Comparison of ENCODE assay signal across 27 mouse cellular contexts in genomic region chr13:46760921-46761320, GRCm38 (mm10). TPM values are rescaled to one million over a fixed set of nuclear protein-coding genes. Genes with fewer than 3 reads are reported as not detected.
A peak's percentile ranks its signal among the peaks of the same experiment; 100 is the strongest.
DNase-seq lines count a peak whose midpoint lies in the region; ATAC-seq and TF ChIP-seq lines count a peak whose summit lies in the region.
"Had no signal": no experiment of that assay in that cellular context is flagged by ENCODE, and none has a peak within 500 bp of the region (broad histone marks: within the 10 kb centered on the region; RNA-seq: fewer than 3 reads in every experiment).

No protein-coding gene starts in this region.

- H3K4me2 ChIP-seq in embryonic facial prominence, embryonic 11.5 days (ENCODE audit: low read depth, low read length): no peak overlapping the region
- no peak overlapping the region for H3K4me2 ChIP-seq in kidney, postnatal 0 days (ENCODE audit: low read length)
- H3K4me2 ChIP-seq in embryonic facial prominence, embryonic 12.5 days (replicated peaks): no peak overlapping the region
- no peak overlapping the region for H3K4me2 ChIP-seq in embryonic facial prominence, embryonic 15.5 days (replicated peaks)
- H3K4me2 ChIP-seq in intestine, postnatal 0 days (replicated peaks; ENCODE audit: low read depth): no peak overlapping the region
- H3K4me2 ChIP-seq: forebrain, embryonic 12.5 days; forebrain, embryonic 15.5 days; heart, embryonic 11.5 days; hindbrain, embryonic 12.5 days; hindbrain, embryonic 15.5 days had no signal

- H3K27ac ChIP-seq in embryonic facial prominence, embryonic 11.5 days (replicated peaks; ENCODE audit: low read depth, low read length): no peak overlapping the region
- H3K27ac ChIP-seq in embryonic facial prominence, embryonic 10.5 days (replicated peaks): no peak overlapping the region
- no peak overlapping the region for H3K27ac ChIP-seq in kidney, postnatal 0 days
- 0 out of 2 replicates have a peak overlapping the region, but pooled peaks have one; percentile 7 for H3K27ac ChIP-seq in embryonic facial prominence, embryonic 12.5 days
- peak overlapping the region; percentile 65; the same call in 1 of the 2 replicates for H3K27ac ChIP-seq in embryonic facial prominence, embryonic 15.5 days (replicated peaks)
- no peak overlapping the region for H3K27ac ChIP-seq in intestine, postnatal 0 days (ENCODE audit: low read depth, low read length)
- H3K27ac ChIP-seq: forebrain, embryonic 12.5 days; forebrain, embryonic 15.5 days; hindbrain, embryonic 12.5 days; hindbrain, embryonic 15.5 days had no signal

- H3K36me3 ChIP-seq in embryonic facial prominence, embryonic 11.5 days (replicated peaks; ENCODE audit: control insufficient read depth, insufficient read depth, low read depth, low read length): no peaks in the 10 kb centered on the region
- peaks cover 81% of the 10 kb centered on the region for H3K36me3 ChIP-seq in embryonic facial prominence, embryonic 10.5 days (replicated peaks)
- H3K36me3 ChIP-seq in kidney, postnatal 0 days (ENCODE audit: insufficient read depth, low read length): peaks cover 11% of the 10 kb centered on the region; the same call in 1 of the 2 replicates
- peaks cover 27% of the 10 kb centered on the region for H3K36me3 ChIP-seq in embryonic facial prominence, embryonic 12.5 days
- peaks cover 37% of the 10 kb centered on the region; the same call in 1 of the 2 replicates for H3K36me3 ChIP-seq in embryonic facial prominence, embryonic 15.5 days
- peaks cover 49% of the 10 kb centered on the region for H3K36me3 ChIP-seq in intestine, postnatal 0 days (ENCODE audit: control insufficient read depth, insufficient read depth)
- H3K36me3 ChIP-seq: G1E had no signal

- peak; percentile 63 for DNase-seq in embryonic facial prominence, embryonic 11.5 days (ENCODE audit: low spot score)
- DNase-seq in embryonic facial prominence, embryonic 10.5 days (ENCODE audit: low spot score): no peak
- peak; percentile 27 for DNase-seq in kidney, postnatal 0 days (ENCODE audit: low spot score)
- no peak for DNase-seq in kidney, postnatal 36 days
- no peak for DNase-seq in urinary bladder, adult 18-20 months (ENCODE audit: low spot score in 2 of 2)
- DNase-seq: adrenal gland, adult 2 months; adrenal gland, postnatal 14 days; B cell, adult 2 months; cerebellum, adult 11-12 months; cerebellum, adult 8-10 months; cerebellum, postnatal 14 days; embryo, embryonic 11 days; gastrocnemius, postnatal 10 days; heart, adult 11 months; kidney, adult 11 months had no signal

- no peaks in the 10 kb centered on the region for H3K9me3 ChIP-seq in embryonic facial prominence, embryonic 11.5 days (replicated peaks; ENCODE audit: control insufficient read depth, low read length)
- H3K9me3 ChIP-seq in embryonic facial prominence, embryonic 10.5 days: no peaks in the 10 kb centered on the region
- no peaks in the 10 kb centered on the region for H3K9me3 ChIP-seq in kidney, postnatal 0 days (replicated peaks; ENCODE audit: low read length)
- no peaks in the 10 kb centered on the region for H3K9me3 ChIP-seq in embryonic facial prominence, embryonic 12.5 days
- no peaks in the 10 kb centered on the region for H3K9me3 ChIP-seq in embryonic facial prominence, embryonic 15.5 days (replicated peaks)
- no peaks in the 10 kb centered on the region for H3K9me3 ChIP-seq in intestine, postnatal 0 days (ENCODE audit: control insufficient read depth)
- H3K9me3 ChIP-seq: forebrain, embryonic 12.5 days; forebrain, embryonic 15.5 days; G1E; hindbrain, embryonic 12.5 days; hindbrain, embryonic 15.5 days had no signal

- H3K4me3 ChIP-seq in embryonic facial prominence, embryonic 11.5 days (ENCODE audit: low read depth, low read length): no peak overlapping the region
- H3K4me3 ChIP-seq in embryonic facial prominence, embryonic 10.5 days: no peak overlapping the region
- H3K4me3 ChIP-seq in kidney, postnatal 0 days (replicated peaks; ENCODE audit: low read depth, low read length): no peak overlapping the region
- H3K4me3 ChIP-seq in embryonic facial prominence, embryonic 12.5 days: no peak overlapping the region
- H3K4me3 ChIP-seq in embryonic facial prominence, embryonic 15.5 days (replicated peaks): no peak overlapping the region
- H3K4me3 ChIP-seq in intestine, postnatal 0 days (ENCODE audit: low read depth, low read length): no peak overlapping the region
- H3K4me3 ChIP-seq: erythroblast, embryonic 14.5 days; forebrain, embryonic 12.5 days; forebrain, embryonic 15.5 days; hindbrain, embryonic 12.5 days; hindbrain, embryonic 15.5 days had no signal

- H3K9ac ChIP-seq in embryonic facial prominence, embryonic 11.5 days (replicated peaks; ENCODE audit: low read length): no peak overlapping the region
- H3K9ac ChIP-seq in kidney, postnatal 0 days (ENCODE audit: low read depth, low read length): no peak overlapping the region
- H3K9ac ChIP-seq in embryonic facial prominence, embryonic 12.5 days: no peak overlapping the region
- no peak overlapping the region for H3K9ac ChIP-seq in embryonic facial prominence, embryonic 15.5 days
- H3K9ac ChIP-seq in intestine, postnatal 0 days (ENCODE audit: low read depth, low read length): no peak overlapping the region
- H3K9ac ChIP-seq: forebrain, embryonic 12.5 days; forebrain, embryonic 15.5 days; hindbrain, embryonic 12.5 days; hindbrain, embryonic 15.5 days had no signal

- H3K27me3 ChIP-seq in embryonic facial prominence, embryonic 11.5 days (ENCODE audit: control insufficient read depth, insufficient read depth, low read length): no peaks in the 10 kb centered on the region
- no peaks in the 10 kb centered on the region for H3K27me3 ChIP-seq in embryonic facial prominence, embryonic 10.5 days (replicated peaks; ENCODE audit: low read depth, poor library complexity, severe bottlenecking)
- H3K27me3 ChIP-seq in kidney, postnatal 0 days (ENCODE audit: insufficient read depth, low read length): no peaks in the 10 kb centered on the region
- no peaks in the 10 kb centered on the region for H3K27me3 ChIP-seq in embryonic facial prominence, embryonic 12.5 days
- H3K27me3 ChIP-seq in embryonic facial prominence, embryonic 15.5 days: no peaks in the 10 kb centered on the region
- no peaks in the 10 kb centered on the region for H3K27me3 ChIP-seq in intestine, postnatal 0 days (replicated peaks; ENCODE audit: control insufficient read depth, insufficient read depth, low read length)
- H3K27me3 ChIP-seq: CH12.LX; forebrain, embryonic 12.5 days; forebrain, embryonic 15.5 days; hindbrain, embryonic 12.5 days; hindbrain, embryonic 15.5 days; Patski had no signal

- ATAC-seq in embryonic facial prominence, embryonic 11.5 days (replicated peaks; ENCODE audit: insufficient number of reproducible peaks, low FRiP score, low TSS enrichment, low read depth): no peak
- no peak for ATAC-seq in kidney, postnatal 0 days (replicated peaks; ENCODE audit: low FRiP score, low read depth)
- no peak for ATAC-seq in embryonic facial prominence, embryonic 12.5 days (ENCODE audit: insufficient number of reproducible peaks, insufficient read depth, low FRiP score, low TSS enrichment)
- 0 out of 2 replicates have a peak, but pooled peaks have one; percentile 51 for ATAC-seq in embryonic facial prominence, embryonic 15.5 days (ENCODE audit: insufficient number of reproducible peaks, low FRiP score, low TSS enrichment, low read depth)
- ATAC-seq in intestine, postnatal 0 days: no peak
- ATAC-seq: forebrain, embryonic 15.5 days; Patski had no signal

- WGBS in embryonic facial prominence, embryonic 11.5 days: 52% methylated on average over 6 of the region's 6 CpGs
- 58% methylated on average over 6 of the region's 6 CpGs for WGBS in embryonic facial prominence, embryonic 10.5 days
- 45% methylated on average over 6 of the region's 6 CpGs for WGBS in kidney, postnatal 0 days
- 40% methylated on average over 6 of the region's 6 CpGs for WGBS in embryonic facial prominence, embryonic 12.5 days
- 33% methylated on average over 6 of the region's 6 CpGs for WGBS in embryonic facial prominence, embryonic 15.5 days
- 90% methylated on average over 6 of the region's 6 CpGs for WGBS in intestine, postnatal 0 days

- no peaks in the 10 kb centered on the region for H3K4me1 ChIP-seq in embryonic facial prominence, embryonic 11.5 days (ENCODE audit: control insufficient read depth, insufficient read depth, low read length)
- H3K4me1 ChIP-seq in embryonic facial prominence, embryonic 10.5 days: 0 out of 2 replicates have a peak, but pooled peaks cover 8% of the 10 kb centered on the region
- H3K4me1 ChIP-seq in kidney, postnatal 0 days (replicated peaks; ENCODE audit: insufficient read depth, low read length): no peaks in the 10 kb centered on the region
- H3K4me1 ChIP-seq in embryonic facial prominence, embryonic 12.5 days: no peaks in the 10 kb centered on the region
- no peaks in the 10 kb centered on the region for H3K4me1 ChIP-seq in embryonic facial prominence, embryonic 15.5 days
- H3K4me1 ChIP-seq in intestine, postnatal 0 days (replicated peaks; ENCODE audit: control insufficient read depth, insufficient read depth, low read length): no peaks in the 10 kb centered on the region
- H3K4me1 ChIP-seq: forebrain, embryonic 15.5 days; hindbrain, embryonic 15.5 days had no signal

- TF ChIP-seq CTCF in kidney, postnatal 0 days (IDR thresholded peaks at IDR 0.05; ENCODE audit: low read depth): no peak
- no peak for TF ChIP-seq CTCF in intestine, postnatal 0 days (IDR thresholded peaks at IDR 0.05; ENCODE audit: low read depth)

RNA-seq across cellular contexts. Expression of gene Nup153, which starts 33.2 kb away (rescaled TPM):
- 40.2 and 52.3 TPM in 2 replicates for polyA plus RNA-seq in embryonic facial prominence, embryonic 11.5 days (2014; fragmentation: Nextera tagmentation; extraction: Ambion mirVana)
- polyA plus RNA-seq in embryonic facial prominence, embryonic 10.5 days (2016; fragmentation: Nextera tagmentation; extraction: Ambion mirVana): 34.3 and 36.9 TPM in 2 replicates
- polyA plus RNA-seq in kidney, postnatal 0 days (2015; fragmentation: Nextera tagmentation; extraction: Ambion mirVana): 15.3 and 17.7 TPM in 2 replicates
- polyA plus RNA-seq in embryonic facial prominence, embryonic 12.5 days (2016; fragmentation: Nextera tagmentation; extraction: Ambion mirVana): 38.5 and 42.3 TPM in 2 replicates
- polyA plus RNA-seq in embryonic facial prominence, embryonic 15.5 days (2015; fragmentation: Nextera tagmentation; extraction: Ambion mirVana): 20.5 and 21.8 TPM in 2 replicates
- polyA plus RNA-seq in intestine, postnatal 0 days (2015; fragmentation: Nextera tagmentation; extraction: Ambion mirVana): 6.5 and 8.3 TPM in 2 replicates

Comparison
In these comparisons a context has a peak if more than half of its experiments do, and no peak if none do; other contexts are left out.
1. DNase-seq: peak in embryonic facial prominence, embryonic 11.5 days (single experiment) and kidney, postnatal 0 days (single experiment); none in embryonic facial prominence, embryonic 10.5 days (single experiment), kidney, postnatal 36 days (0 of 2) and urinary bladder, adult 18-20 months (0 of 2).
2. H3K27ac ChIP-seq: peak in embryonic facial prominence, embryonic 12.5 days (single experiment) and embryonic facial prominence, embryonic 15.5 days (single experiment); none in embryonic facial prominence, embryonic 11.5 days (single experiment), embryonic facial prominence, embryonic 10.5 days (single experiment), kidney, postnatal 0 days (single experiment) and intestine, postnatal 0 days (single experiment).